Mouse (Mus musculus) lung, embryonic 14.5 days (tissue): ENCODE measurements around the gene Igsf11. TPM values are rescaled to one million over a fixed set of nuclear protein-coding genes. Genes with fewer than 3 reads are reported as not detected.

Experiments used
- ATAC-seq: fragments of 200-750 bp; cut with Nextera tagmentation; 2 replicates; pipeline ENCODE4 v1.8.0; 2017; ENCODE audit warnings: mild to moderate bottlenecking, moderate TSS enrichment, moderate library complexity; ENCODE audit not compliant: insufficient read depth
- DNase-seq: peaks from one replicate; pipeline ENCODE4 v3.0.0-alpha.2; 2015
- H3K27ac ChIP-seq: fragments of 300-500 bp; sonication (generic); 2 replicates; pipeline ENCODE4 v1.5.1; 2014; ENCODE audit warnings: low read depth, mild to moderate bottlenecking, moderate library complexity
- H3K27me3 ChIP-seq: fragments of 300-500 bp; sonication (generic); 2 replicates; pipeline ENCODE4 v1.6.1; 2014; ENCODE audit warnings: low read length, control low read depth; ENCODE audit not compliant: insufficient read depth
- H3K36me3 ChIP-seq: fragments of 300-500 bp; sonication (generic); 2 replicates; pipeline ENCODE4 v1.6.1; 2014; ENCODE audit warnings: control low read depth; ENCODE audit not compliant: insufficient read depth
- H3K4me1 ChIP-seq: fragments of 300-500 bp; sonication (generic); 2 replicates; pipeline ENCODE4 v1.6.1; 2014; ENCODE audit warnings: antibody characterized with exemption, control low read depth; ENCODE audit not compliant: insufficient read depth
- H3K4me2 ChIP-seq: fragments of 300-500 bp; sonication (generic); 2 replicates; pipeline ENCODE4 v1.6.1; 2014; ENCODE audit warnings: mild to moderate bottlenecking
- H3K4me3 ChIP-seq: fragments of 300-500 bp; sonication (generic); 2 replicates; pipeline ENCODE4 v1.5.1; 2014; ENCODE audit warnings: low read depth, low read length
- H3K9ac ChIP-seq: fragments of 300-500 bp; sonication (generic); 2 replicates; pipeline ENCODE4 v1.6.1; 2014
- H3K9me3 ChIP-seq: fragments of 300-500 bp; sonication (generic); 2 replicates; pipeline ENCODE4 v1.6.1; 2016; ENCODE audit warnings: low read depth, low read length, control low read depth
- CTCF ChIP-seq: IDR thresholded peaks from 2 replicates; pipeline ENCODE4 v1.5.1; 2016; ENCODE audit warnings: antibody characterized with exemption, low read depth
- WGBS: fragments of 180-500 bp; shearing (Covaris S2); extraction: QIAGEN DNeasy Blood & Tissue Kit; methylation state at CpG from one replicate; pipeline ENCODE4 v1.1.7; 2014; 5-methylcytosine and 5-hydroxymethylcytosine counted together
- polyA plus RNA-seq: library from polyadenylated mRNA; unstranded; fragments of >200 nt; fragmentation: Nextera tagmentation; extraction: Ambion mirVana; gene quantifications from 2 replicates; pipeline ENCODE4 v1.2.1, GENCODE M21; 2014

The Igsf11 gene
- polyA plus RNA-seq, 1 experiment from 2014 or later = 0.12 TPM

- no peaks in the 10 kb centered on the region for H3K9me3 ChIP-seq
- no peak overlapping the region for H3K27ac ChIP-seq
- no peak overlapping the region for H3K4me3 ChIP-seq
- no peaks in the 10 kb centered on the region for H3K4me1 ChIP-seq
- 78% methylated on average over 3 of the region's 3 CpGs for WGBS
- DNase-seq (no peak), ATAC-seq (no peak)
- H3K4me2 ChIP-seq = no peak overlapping the region
- no peaks in the 10 kb centered on the region for H3K36me3 ChIP-seq
- H3K27me3 ChIP-seq = no peaks in the 10 kb centered on the region
- H3K9ac ChIP-seq = no peak overlapping the region
- no peak for TF ChIP-seq CTCF
Measured at GRCm38 (mm10) chr16:39071431-39071830, 179.0 kb downstream of the Igsf11 start.

Other genes with a start within 250 kb of the Igsf11 start
- gene Arhgap31, start 179.4 kb upstream of the Igsf11 start, polyA plus RNA-seq = 21.6 and 22.0 TPM in 2 replicates
- 36.6 and 39.0 TPM in 2 replicates for gene B4galt4, start 150.4 kb upstream of the Igsf11 start, polyA plus RNA-seq
- gene Upk1b, start 92.3 kb upstream of the Igsf11 start, polyA plus RNA-seq = 15.4 and 16.8 TPM in 2 replicates
- not detected in 2 replicates for gene 4930435E12Rik, start 63.9 kb upstream of the Igsf11 start, polyA plus RNA-seq